In the genomic region with DNA sequence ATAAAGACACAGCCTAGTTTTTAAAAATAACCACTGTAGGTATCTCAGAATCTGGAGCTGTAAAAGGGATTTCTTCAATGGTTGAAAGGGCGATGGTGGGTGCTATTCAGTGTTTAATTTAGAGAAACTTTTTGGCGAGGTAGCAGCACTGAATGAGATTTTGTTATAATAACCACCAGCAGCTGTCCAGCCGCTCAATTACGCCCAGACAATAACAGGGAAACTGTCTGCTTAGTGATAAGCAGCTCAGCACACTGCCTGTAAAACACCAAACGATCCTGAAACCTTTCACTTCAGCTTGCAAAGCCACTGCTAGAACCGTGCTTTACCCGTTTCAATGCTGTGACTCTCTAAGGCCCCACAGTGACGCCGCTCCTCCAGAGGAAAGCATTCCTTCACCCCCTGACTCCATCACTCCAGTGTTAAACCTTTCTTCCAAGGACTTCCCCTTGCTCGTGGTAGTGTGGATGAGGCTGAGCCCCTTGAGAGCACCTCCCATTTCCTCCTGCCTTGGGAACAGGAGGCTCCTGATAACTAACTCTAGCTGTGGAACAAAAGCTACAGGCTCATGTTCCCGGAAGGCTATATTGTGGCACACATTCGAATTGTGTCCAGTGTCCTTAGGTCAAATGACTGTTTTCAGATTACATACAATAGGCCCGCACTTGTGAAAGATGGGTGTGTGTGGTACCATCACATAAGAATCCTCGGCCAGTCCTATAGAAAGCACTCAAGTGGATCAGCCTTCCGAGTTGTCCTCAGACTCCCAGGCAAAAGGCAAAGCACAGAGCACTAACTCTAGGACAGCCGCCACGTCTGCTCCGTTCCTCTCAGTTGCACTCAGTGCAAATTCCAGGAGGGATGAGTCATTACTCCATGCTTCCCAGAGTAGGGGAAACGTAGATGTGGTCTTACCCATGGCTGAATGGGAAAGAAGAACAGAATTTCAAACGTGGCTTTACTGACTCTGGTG, we compare ENCODE assay signal across 8 mouse cellular contexts.
A peak's percentile ranks its signal among the peaks of the same experiment; 100 is the strongest.
DNase-seq lines count a peak whose midpoint lies in the region; ATAC-seq lines count a peak whose summit lies in the region.

No protein-coding gene starts in this region.

- no peak overlapping the region for H3K27ac ChIP-seq in neural tube, embryonic 14.5 days (ENCODE audit: low read depth, low read length)
- H3K27ac ChIP-seq in midbrain, embryonic 16.5 days (ENCODE audit: low read length), result peak overlapping the region; percentile 41
- no peak overlapping the region for H3K27ac ChIP-seq in hindbrain, embryonic 12.5 days

- H3K4me1 ChIP-seq in neural tube, embryonic 14.5 days (ENCODE audit: control insufficient read depth, insufficient read depth, low read length), result 0 out of 2 replicates have a peak, but pooled peaks cover 6% of the 10 kb centered on the region
- H3K4me1 ChIP-seq in midbrain, embryonic 16.5 days (ENCODE audit: control insufficient read depth, insufficient read depth, low read length), result peaks cover 22% of the 10 kb centered on the region
- peaks cover 19% of the 10 kb centered on the region for H3K4me1 ChIP-seq in hindbrain, embryonic 12.5 days

- H3K9me3 ChIP-seq in neural tube, embryonic 14.5 days (ENCODE audit: control insufficient read depth, low read length), result no peaks in the 10 kb centered on the region
- H3K9me3 ChIP-seq in midbrain, embryonic 16.5 days (replicated peaks; ENCODE audit: control insufficient read depth, low read length, poor library complexity, severe bottlenecking), result no peaks in the 10 kb centered on the region
- H3K9me3 ChIP-seq in hindbrain, embryonic 12.5 days (replicated peaks), result no peaks in the 10 kb centered on the region

- H3K9ac ChIP-seq in neural tube, embryonic 14.5 days (replicated peaks; ENCODE audit: low read depth, low read length), result no peak overlapping the region
- no peak overlapping the region; the same call in 1 of the 2 replicates for H3K9ac ChIP-seq in midbrain, embryonic 16.5 days (ENCODE audit: low read depth, low read length)
- H3K9ac ChIP-seq in hindbrain, embryonic 12.5 days, result no peak overlapping the region

- no peaks in the 10 kb centered on the region for H3K36me3 ChIP-seq in neural tube, embryonic 14.5 days (ENCODE audit: control insufficient read depth, insufficient read depth, low read length)
- no peaks in the 10 kb centered on the region for H3K36me3 ChIP-seq in midbrain, embryonic 16.5 days (ENCODE audit: control insufficient read depth, insufficient read depth, low read length)
- H3K36me3 ChIP-seq in hindbrain, embryonic 12.5 days, result no peaks in the 10 kb centered on the region

- no peaks in the 10 kb centered on the region for H3K27me3 ChIP-seq in neural tube, embryonic 14.5 days (ENCODE audit: control insufficient read depth, insufficient read depth, low read length)
- no peaks in the 10 kb centered on the region for H3K27me3 ChIP-seq in midbrain, embryonic 16.5 days (ENCODE audit: control insufficient read depth, insufficient read depth, low read depth, low read length)
- no peaks in the 10 kb centered on the region for H3K27me3 ChIP-seq in hindbrain, embryonic 12.5 days

- H3K4me3 ChIP-seq in neural tube, embryonic 14.5 days (ENCODE audit: low read depth, low read length), result no peak overlapping the region
- H3K4me3 ChIP-seq in midbrain, embryonic 16.5 days (ENCODE audit: low read depth, low read length), result no peak overlapping the region
- no peak overlapping the region for H3K4me3 ChIP-seq in hindbrain, embryonic 12.5 days

- DNase-seq in neural tube, embryonic 10.5 days (ENCODE audit: extremely low spot score, low spot score), result no peak
- peak; percentile 59 for DNase-seq in heart, adult 8-10 months (ENCODE audit: low spot score)
- peak; percentile 43 for DNase-seq in kidney, postnatal 10 days
- no peak for DNase-seq in urinary bladder, postnatal 25 days (ENCODE audit: low spot score)
- DNase-seq in cerebellum, postnatal 36 days, result no peak

- WGBS in neural tube, embryonic 14.5 days, result 53% methylated on average over 20 of the region's 20 CpGs
- WGBS in midbrain, embryonic 16.5 days, result 41% methylated on average over 20 of the region's 20 CpGs
- 58% methylated on average over 20 of the region's 20 CpGs for WGBS in hindbrain, embryonic 12.5 days

- 0 out of 2 replicates have a peak overlapping the region, but pooled peaks have one; percentile 8 for H3K4me2 ChIP-seq in neural tube, embryonic 14.5 days (ENCODE audit: low read depth, low read length)
- peak overlapping the region; percentile 2; the same call in 1 of the 2 replicates for H3K4me2 ChIP-seq in midbrain, embryonic 16.5 days (ENCODE audit: low read length)
- H3K4me2 ChIP-seq in hindbrain, embryonic 12.5 days (replicated peaks), result no peak overlapping the region

- ATAC-seq in neural tube, embryonic 14.5 days (ENCODE audit: low read depth), result no peak
- ATAC-seq in midbrain, embryonic 16.5 days, result no peak
- ATAC-seq in hindbrain, embryonic 12.5 days (ENCODE audit: low FRiP score), result no peak

Comparison
In these comparisons a context has a peak if more than half of its experiments do, and no peak if none do; other contexts are left out.
1. DNase-seq: peak in heart, adult 8-10 months (single experiment) and kidney, postnatal 10 days (single experiment); none in neural tube, embryonic 10.5 days (single experiment), urinary bladder, postnatal 25 days (single experiment) and cerebellum, postnatal 36 days (0 of 2).